Mouse (Mus musculus): ENCODE measurements around the gene Camkk1.

DNA sequence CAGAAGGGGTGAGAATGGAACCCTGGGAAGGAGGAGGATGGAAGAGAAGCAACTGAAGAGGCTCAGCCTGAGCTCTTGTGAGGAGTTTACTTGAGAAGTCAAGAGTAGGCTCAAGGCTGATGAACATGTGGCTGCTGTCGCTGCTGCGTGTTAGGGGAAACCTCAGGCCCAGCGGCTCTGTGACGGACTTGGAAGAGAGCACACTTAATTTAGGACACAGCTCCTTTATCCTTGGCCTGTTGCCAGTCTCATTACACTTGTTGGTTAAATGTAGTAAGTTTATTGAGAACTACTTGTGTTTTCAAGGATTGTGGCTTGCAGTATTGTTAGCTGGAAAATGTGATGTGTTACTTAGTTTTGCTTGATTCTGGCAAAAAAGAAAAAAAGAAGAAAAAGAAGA, 57.9 kb downstream of the Camkk1 start:
- TF ChIP-seq CTCF (IDR thresholded peaks at IDR 0.05) (no peak), EP300 (IDR thresholded peaks at IDR 0.05) (no peak)
